Mouse (Mus musculus): ENCODE measurements around the gene Wdr62. TPM values are rescaled to one million over a fixed set of nuclear protein-coding genes. Genes with fewer than 3 reads are reported as not detected.

The Wdr62 gene
- 4.3 and 7.0 TPM in 2 replicates for total RNA-seq (2014; rRNA removed)
- polyA plus RNA-seq (2015; fragmentation: Nextera tagmentation; extraction: Ambion mirVana) = 3.7 and 4.0 TPM in 2 replicates

DNA sequence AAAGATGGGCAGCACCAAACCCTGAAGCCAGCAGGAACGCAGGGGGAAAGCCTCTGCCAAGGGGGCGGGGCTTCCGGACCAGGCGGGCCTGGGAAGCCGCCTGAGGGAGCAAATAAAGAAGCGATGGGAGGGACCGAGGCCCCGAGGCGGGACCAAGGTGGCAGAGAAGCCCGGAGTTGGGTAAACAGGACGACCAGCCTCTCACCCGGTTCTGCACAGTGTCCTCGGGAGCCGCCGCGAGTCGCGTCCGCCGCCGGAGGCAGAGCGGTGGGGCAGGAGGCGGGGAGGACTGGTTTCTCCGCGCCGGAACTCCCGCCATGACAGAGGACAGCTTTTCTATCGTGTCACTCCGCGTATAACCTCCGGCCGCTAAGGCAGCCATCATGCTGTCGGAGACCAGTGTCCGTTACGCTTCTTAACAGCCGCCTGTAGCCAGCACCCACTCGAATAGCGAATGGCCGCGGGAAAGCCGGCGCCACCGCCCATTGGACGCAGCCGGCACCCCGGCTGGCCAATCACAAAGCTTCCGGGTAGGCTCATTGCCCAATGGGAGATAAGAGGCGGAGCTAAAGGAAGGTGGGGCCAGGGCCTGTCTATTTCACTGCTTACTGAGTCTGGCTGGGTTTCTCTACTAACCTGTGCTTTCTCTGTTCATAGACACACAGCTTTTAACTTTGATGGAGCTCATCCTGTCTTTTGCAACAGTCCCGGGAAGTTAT, at the start of gene Wdr62, which contains the start of gene Thap8:
Wdr62 (minus strand) TSS at position 469 of the 719 bp plus-strand sequence.
Thap8 (plus strand) TSS at position 144 of the 719 bp plus-strand sequence.
- peak; percentile 97 for ATAC-seq
- Histone ChIP-seq H3K36me3 (ENCODE audit: insufficient read depth, low read length) (no peaks in the 10 kb centered on the region), H3K27me3 (ENCODE audit: insufficient read depth, low read length) (no peaks in the 10 kb centered on the region), H3K4me1 (ENCODE audit: insufficient read depth, low read length) (no peaks in the 10 kb centered on the region), H3K27ac (peak within 1 kb of the TSS; percentile 96), H3K4me3 (ENCODE audit: low read length) (peak within 1 kb of the TSS; percentile 76), H3K9ac (replicated peaks; ENCODE audit: low read length) (peak within 1 kb of the TSS; percentile 54), H3K4me2 (ENCODE audit: low read depth, low read length) (peak within 1 kb of the TSS; percentile 95), H3K9me3 (ENCODE audit: low read length) (no peaks in the 10 kb centered on the region)
- DNase-seq (ENCODE audit: low spot score) = peak; percentile 97
- WGBS = under 1% methylated on average over 48 of the region's 49 CpGs
- TF ChIP-seq CTCF (IDR thresholded peaks at IDR 0.05; ENCODE audit: low read depth) = no peak

DNA sequence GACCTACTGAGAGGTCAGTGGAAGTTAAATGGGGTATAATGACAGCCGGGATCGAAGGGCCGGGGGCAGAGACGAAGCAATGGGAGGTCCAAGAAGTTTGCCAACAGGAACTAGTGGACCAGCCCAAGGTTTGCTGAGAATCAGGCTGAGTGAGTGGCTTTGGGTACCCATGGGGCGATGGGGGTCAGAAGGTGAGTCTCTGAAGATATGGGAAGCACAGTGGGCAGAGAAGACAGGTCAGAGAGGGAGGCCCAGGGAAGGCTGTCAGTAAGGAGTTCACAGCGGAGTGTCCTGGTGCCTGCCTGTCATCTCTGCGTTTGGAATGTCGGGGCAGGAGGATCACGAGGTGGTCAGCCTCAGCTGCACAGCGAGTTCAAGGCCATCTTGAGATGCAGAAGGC, 48.2 kb upstream of the Wdr62 start:
- Histone ChIP-seq H3K9ac (replicated peaks; ENCODE audit: low read length) (no peak overlapping the region), H3K9me3 (ENCODE audit: low read length) (0 out of 2 replicates have a peak, but pooled peaks cover 2% of the 10 kb centered on the region), H3K36me3 (ENCODE audit: insufficient read depth, low read length) (no peaks in the 10 kb centered on the region), H3K4me3 (ENCODE audit: low read length) (no peak overlapping the region), H3K4me1 (ENCODE audit: insufficient read depth, low read length) (peaks cover 9% of the 10 kb centered on the region), H3K27me3 (ENCODE audit: insufficient read depth, low read length) (no peaks in the 10 kb centered on the region), H3K27ac (no peak overlapping the region), H3K4me2 (ENCODE audit: low read depth, low read length) (no peak overlapping the region)
- ATAC-seq (no peak), DNase-seq (ENCODE audit: low spot score) (no peak)
- TF ChIP-seq CTCF (IDR thresholded peaks at IDR 0.05; ENCODE audit: low read depth) = no peak
- WGBS = 54% methylated on average over 10 of the region's 10 CpGs

DNA sequence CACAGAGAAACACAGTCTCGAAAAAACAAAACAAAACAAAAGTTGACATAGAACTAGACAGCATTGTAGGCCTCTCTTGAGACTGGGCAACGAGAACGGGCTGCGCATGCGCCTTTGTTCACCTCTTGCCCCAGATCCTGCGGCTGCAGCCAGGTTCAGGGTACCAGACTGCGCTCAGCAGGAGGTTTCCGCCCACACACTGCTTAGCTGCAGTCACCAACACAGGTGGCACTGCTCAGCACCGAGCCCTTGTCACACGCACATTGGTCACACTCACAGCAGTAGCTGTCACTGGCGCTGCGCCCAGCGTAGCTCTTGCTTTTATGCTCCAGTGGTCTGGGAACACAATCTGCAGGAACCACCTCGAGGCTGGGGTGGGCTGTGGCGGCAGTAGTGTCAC, 46.9 kb upstream of the Wdr62 start:
- H3K27me3 ChIP-seq (ENCODE audit: insufficient read depth, low read length) = no peaks in the 10 kb centered on the region

DNA sequence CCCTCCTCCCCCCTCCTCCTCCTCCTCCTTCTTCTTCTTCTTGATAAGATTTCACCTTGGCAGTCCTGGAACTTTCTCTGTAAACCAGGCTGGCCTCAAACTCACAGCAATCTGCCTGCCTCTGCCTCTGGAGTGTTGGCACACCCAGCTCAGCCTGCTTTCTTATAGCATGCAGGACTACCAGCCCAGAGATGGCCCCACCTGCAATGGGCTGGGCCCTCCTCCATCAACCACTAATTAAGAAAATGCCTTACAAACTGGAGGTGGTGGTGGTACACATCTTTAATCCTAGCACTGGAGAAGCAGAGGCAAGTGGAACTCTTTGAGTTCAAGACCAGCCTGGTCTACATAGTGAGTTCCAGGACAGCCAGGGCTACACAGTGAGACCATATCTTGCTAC, 46.2 kb upstream of the Wdr62 start:
- Histone ChIP-seq H3K4me3 (ENCODE audit: low read length) (no peak overlapping the region), H3K27ac (no peak overlapping the region), H3K9ac (replicated peaks; ENCODE audit: low read length) (no peak overlapping the region), H3K9me3 (ENCODE audit: low read length) (0 out of 2 replicates have a peak, but pooled peaks cover 2% of the 10 kb centered on the region), H3K36me3 (ENCODE audit: insufficient read depth, low read length) (no peaks in the 10 kb centered on the region), H3K4me2 (ENCODE audit: low read depth, low read length) (no peak overlapping the region), H3K4me1 (ENCODE audit: insufficient read depth, low read length) (peaks cover 1% of the 10 kb centered on the region; the same call in 1 of the 2 replicates), H3K27me3 (ENCODE audit: insufficient read depth, low read length) (no peaks in the 10 kb centered on the region)
- TF ChIP-seq CTCF (IDR thresholded peaks at IDR 0.05; ENCODE audit: low read depth) = no peak
- ATAC-seq (no peak), DNase-seq (ENCODE audit: low spot score) (no peak)

More for the DNA sequence above, 46.9 kb upstream of the Wdr62 start:
- ATAC-seq = peak; percentile 16; the same call in 1 of the 2 replicates
- no peak for TF ChIP-seq CTCF (IDR thresholded peaks at IDR 0.05; ENCODE audit: low read depth)
- no peaks in the 10 kb centered on the region for H3K36me3 ChIP-seq (ENCODE audit: insufficient read depth, low read length)
- H3K27ac ChIP-seq = no peak overlapping the region; the same call in 1 of the 2 replicates
- peak; percentile 79 for DNase-seq (ENCODE audit: low spot score)
- H3K4me2 ChIP-seq (ENCODE audit: low read depth, low read length) = no peak overlapping the region
- H3K4me1 ChIP-seq (ENCODE audit: insufficient read depth, low read length) = peaks cover 5% of the 10 kb centered on the region; the same call in 1 of the 2 replicates
- H3K9me3 ChIP-seq (ENCODE audit: low read length) = 0 out of 2 replicates have a peak, but pooled peaks cover 2% of the 10 kb centered on the region
- no peak overlapping the region for H3K4me3 ChIP-seq (ENCODE audit: low read length)
- 36% methylated on average over 15 of the region's 15 CpGs for WGBS
- no peak overlapping the region for H3K9ac ChIP-seq (replicated peaks; ENCODE audit: low read length)

DNA sequence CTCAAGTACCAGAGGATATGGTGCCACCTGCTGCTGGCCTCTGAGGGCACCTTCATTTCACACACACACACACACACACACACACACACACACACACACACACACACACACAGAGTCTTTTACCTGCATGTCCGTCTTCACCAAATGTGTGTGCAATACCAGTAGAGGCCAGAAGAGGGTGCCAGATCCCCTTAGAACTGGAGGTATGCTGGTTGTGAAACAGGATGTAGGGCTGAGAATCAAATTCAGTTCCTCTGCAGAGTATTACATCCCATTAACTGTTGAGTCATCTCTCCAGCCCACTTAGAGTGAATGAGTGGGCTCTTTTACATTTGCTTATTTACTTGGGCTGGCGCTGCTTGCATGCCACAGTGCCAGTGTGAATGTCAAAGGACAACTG, 45.1 kb upstream of the Wdr62 start:
- DNase-seq (ENCODE audit: low spot score) = peak; percentile 19
- Histone ChIP-seq H3K4me1 (ENCODE audit: insufficient read depth, low read length) (peaks cover 7% of the 10 kb centered on the region; the same call in 1 of the 2 replicates), H3K9me3 (ENCODE audit: low read length) (0 out of 2 replicates have a peak, but pooled peaks cover 2% of the 10 kb centered on the region), H3K27ac (no peak overlapping the region), H3K4me3 (ENCODE audit: low read length) (no peak overlapping the region), H3K36me3 (ENCODE audit: insufficient read depth, low read length) (no peaks in the 10 kb centered on the region), H3K9ac (replicated peaks; ENCODE audit: low read length) (no peak overlapping the region), H3K27me3 (ENCODE audit: insufficient read depth, low read length) (no peaks in the 10 kb centered on the region), H3K4me2 (ENCODE audit: low read depth, low read length) (no peak overlapping the region)
- peak; percentile 73 for TF ChIP-seq CTCF (IDR thresholded peaks at IDR 0.05; ENCODE audit: low read depth)
- no peak for ATAC-seq
- 45% methylated on average over 2 of the region's 2 CpGs for WGBS

DNA sequence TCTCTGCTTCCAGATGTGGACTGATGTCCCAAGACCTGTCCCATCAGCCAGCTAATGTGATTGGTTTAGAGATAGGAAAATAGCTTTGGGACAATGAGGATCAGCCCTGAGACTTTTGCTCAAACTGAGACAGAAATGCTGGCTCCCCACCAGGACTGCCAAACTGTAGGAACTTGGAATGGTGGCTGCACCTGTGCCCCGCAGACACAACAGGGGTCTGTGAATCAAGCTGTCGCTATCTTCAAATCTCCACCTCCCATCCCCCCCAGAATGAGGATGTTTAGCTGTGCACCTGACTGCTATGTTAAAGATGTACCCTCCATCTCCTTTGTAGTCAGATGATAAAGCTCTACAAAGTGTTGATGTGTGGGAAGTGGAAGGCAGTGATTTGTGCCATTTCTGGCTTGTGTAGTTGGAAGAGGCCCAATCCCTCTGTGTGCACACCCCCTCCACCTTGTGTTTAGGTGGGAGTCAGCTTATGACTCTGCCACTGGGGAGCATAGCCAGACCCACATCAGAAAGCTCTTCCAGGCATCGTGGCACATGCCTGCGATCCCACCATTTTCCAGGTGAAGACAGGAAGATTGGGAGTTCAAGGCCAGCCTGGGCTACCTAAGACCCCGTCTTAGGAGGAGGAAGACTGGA, 44.2 kb upstream of the Wdr62 start:
- Histone ChIP-seq H3K9me3 (ENCODE audit: low read length) (0 out of 2 replicates have a peak, but pooled peaks cover 2% of the 10 kb centered on the region), H3K4me2 (ENCODE audit: low read depth, low read length) (no peak overlapping the region), H3K4me1 (ENCODE audit: insufficient read depth, low read length) (peaks cover 7% of the 10 kb centered on the region; the same call in 1 of the 2 replicates), H3K27me3 (ENCODE audit: insufficient read depth, low read length) (no peaks in the 10 kb centered on the region), H3K4me3 (ENCODE audit: low read length) (no peak overlapping the region), H3K27ac (no peak overlapping the region), H3K36me3 (ENCODE audit: insufficient read depth, low read length) (no peaks in the 10 kb centered on the region), H3K9ac (replicated peaks; ENCODE audit: low read length) (no peak overlapping the region)
- WGBS = 79% methylated on average over 5 of the region's 5 CpGs
- DNase-seq (ENCODE audit: low spot score) (no peak), ATAC-seq (no peak)
- TF ChIP-seq CTCF (IDR thresholded peaks at IDR 0.05; ENCODE audit: low read depth) = no peak
